Mouse (Mus musculus) liver, embryonic 14.5 days (tissue): ENCODE data around the gene Dhfr. TPM values are rescaled to one million over a fixed set of nuclear protein-coding genes. Genes with fewer than 3 reads are reported as not detected.

ENCODE experiments used
- ATAC-seq: fragments of 200-750 bp; cut with Nextera tagmentation; 2 replicates; pipeline ENCODE4 v1.8.0; 2017; ENCODE audit warnings: moderate number of reproducible peaks, mild to moderate bottlenecking, moderate library complexity; ENCODE audit not compliant: insufficient read depth
- DNase-seq, 3 experiments: peaks; one replicate each; pipeline ENCODE4 v3.0.0-alpha.2; 2012 to 2013; ENCODE audit warnings: low read depth in 3 of 3, low spot score in 3 of 3
- H3K27ac ChIP-seq: fragments of 300-500 bp; sonication (generic); 2 replicates; pipeline ENCODE4 v1.5.1; 2014; ENCODE audit warnings: moderate library complexity, mild to moderate bottlenecking, control low read depth, inconsistent platforms
- H3K27me3 ChIP-seq: fragments of 300-500 bp; sonication (generic); 2 replicates; pipeline ENCODE4 v1.6.1; 2014; ENCODE audit warnings: mild to moderate bottlenecking, low read length, moderate library complexity; ENCODE audit not compliant: control insufficient read depth, insufficient read depth
- H3K36me3 ChIP-seq: fragments of 300-500 bp; sonication (generic); replicated peaks from 2 replicates; pipeline ENCODE4 v1.6.1; 2014; ENCODE audit warnings: low read depth; ENCODE audit not compliant: control insufficient read depth, insufficient read depth
- H3K4me1 ChIP-seq, 2 experiments: fragments of 200-500 bp in 1 of 2; fragments of 300-500 bp in 1 of 2; sonication (generic) in 1 of 2; replicated peaks; 2 replicates each; pipeline ENCODE4 v1.6.1; 2012 to 2014; ENCODE audit warnings: antibody characterized with exemption in 1 of 2, inconsistent platforms in 1 of 2, low read length in 1 of 2; ENCODE audit not compliant: control insufficient read depth in 2 of 2, insufficient read depth in 2 of 2
- H3K4me2 ChIP-seq: fragments of 300-500 bp; sonication (generic); 2 replicates; pipeline ENCODE4 v1.6.1; 2014; ENCODE audit warnings: low read depth, mild to moderate bottlenecking, control low read depth, moderate library complexity
- H3K4me3 ChIP-seq, 2 experiments: fragments of 200-500 bp in 1 of 2; fragments of 300-500 bp in 1 of 2; sonication (generic) in 1 of 2; 2 replicates each; pipeline ENCODE4 v1.5.1; 2012 to 2014; ENCODE audit warnings: low read depth in 2 of 2, low read length in 2 of 2, mild to moderate bottlenecking in 2 of 2, control low read depth in 1 of 2, inconsistent platforms in 1 of 2, moderate library complexity in 1 of 2; ENCODE audit not compliant: insufficient read depth in 1 of 2
- H3K9ac ChIP-seq: fragments of 300-500 bp; sonication (generic); replicated peaks from 2 replicates; pipeline ENCODE4 v1.6.1; 2014; ENCODE audit warnings: mild to moderate bottlenecking, control low read depth, moderate library complexity
- H3K9me3 ChIP-seq: fragments of 300-500 bp; sonication (generic); 2 replicates; pipeline ENCODE4 v1.6.1; 2016; ENCODE audit warnings: low read length, mixed read lengths; ENCODE audit not compliant: control insufficient read depth
- CTCF ChIP-seq: IDR thresholded peaks from 2 replicates; pipeline ENCODE4 v1.5.1; 2016; ENCODE audit warnings: antibody characterized with exemption, low read depth, control low read depth
- EP300 ChIP-seq: IDR thresholded peaks from 2 replicates; pipeline ENCODE4 v1.6.1; 2016; ENCODE audit warnings: antibody characterized with exemption, low read depth
- WGBS: fragments of 180-500 bp; shearing (Covaris S2); extraction: QIAGEN DNeasy Blood & Tissue Kit; methylation state at CpG from one replicate; pipeline ENCODE4 v1.1.7; 2014; ENCODE audit not compliant: insufficient replicate concordance; 5-methylcytosine and 5-hydroxymethylcytosine counted together
- polyA plus RNA-seq, 2 experiments: library from polyadenylated mRNA; depleted of rRNA in 1 of 2; stranded (reverse) in 1 of 2; unstranded in 1 of 2; fragments of >200 nt; fragmentation: Nextera tagmentation in 1 of 2; extraction: Ambion mirVana in 1 of 2; gene quantifications; 2 replicates each; pipeline versions ENCODE4 v1.2.1 to v1.2.3; 2012 to 2014

Gene Dhfr
- polyA plus RNA-seq, 2 experiments: 11.4 to 18.9 TPM

DNA sequence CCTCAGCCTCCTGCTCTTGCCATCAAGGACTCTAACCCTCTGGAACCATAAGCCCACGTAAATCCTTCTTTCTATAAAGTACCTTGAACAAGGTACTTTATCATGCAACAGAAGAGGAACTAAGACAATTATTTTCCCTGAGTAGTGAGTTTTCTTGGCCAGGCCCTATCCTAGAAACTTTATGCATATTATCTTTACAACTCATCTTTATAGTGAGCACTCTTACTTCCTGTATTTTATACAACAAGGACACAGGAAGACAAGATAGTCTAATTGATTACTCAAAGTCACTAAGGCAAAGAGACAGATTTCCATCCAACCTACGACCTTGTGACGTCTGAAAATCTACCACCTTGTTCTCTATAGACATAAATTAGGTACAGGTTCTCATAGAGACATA is 14.7 kb upstream of the Dhfr start:
- Histone ChIP-seq H3K4me1 (no peaks in the 10 kb centered on the region), H3K4me2 (no peak overlapping the region), H3K27me3 (no peaks in the 10 kb centered on the region), H3K36me3 (peaks cover 7% of the 10 kb centered on the region), H3K27ac (no peak overlapping the region), H3K9me3 (no peaks in the 10 kb centered on the region), H3K9ac (no peak overlapping the region), H3K4me3 (no peak overlapping the region)
- no peak for TF ChIP-seq EP300
- no peak for TF ChIP-seq CTCF
- ATAC-seq (no peak), DNase-seq (no peak)
- 63% methylated on average over 3 of the region's 3 CpGs for whole genome bisulfite sequencing

- no peaks in the 10 kb centered on the region for H3K27me3 ChIP-seq
- ATAC-seq (no peak), DNase-seq (no peak)
- no peak overlapping the region for H3K27ac ChIP-seq
- H3K4me1 ChIP-seq: no peaks in the 10 kb centered on the region
- no peaks in the 10 kb centered on the region for H3K9me3 ChIP-seq
- WGBS: 85% methylated on average over 8 of the region's 8 CpGs
- H3K36me3 ChIP-seq: peaks cover 16% of the 10 kb centered on the region
- no peak overlapping the region for H3K4me3 ChIP-seq
- TF ChIP-seq EP300 (no peak), CTCF (no peak)
- no peak overlapping the region for H3K4me2 ChIP-seq
- H3K9ac ChIP-seq: no peak overlapping the region
Observed at GRCm38 (mm10) chr13:92344033-92344432, 10.5 kb upstream of the Dhfr start.

GRCm38 (mm10) chr13:92346338-92346737 is 8.2 kb upstream of the Dhfr start:
- 74% methylated on average over 5 of the region's 5 CpGs for WGBS
- no peaks in the 10 kb centered on the region for H3K27me3 ChIP-seq
- ATAC-seq (no peak), DNase-seq (no peak)
- no peaks in the 10 kb centered on the region for H3K4me1 ChIP-seq
- peaks cover 18% of the 10 kb centered on the region for H3K36me3 ChIP-seq
- no peak overlapping the region for H3K4me2 ChIP-seq
- H3K27ac ChIP-seq: no peak overlapping the region
- no peaks in the 10 kb centered on the region for H3K9me3 ChIP-seq
- TF ChIP-seq EP300 (no peak), CTCF (no peak)
- H3K4me3 ChIP-seq: no peak overlapping the region
- H3K9ac ChIP-seq: no peak overlapping the region

- H3K9me3 ChIP-seq: no peaks in the 10 kb centered on the region
- peaks cover 0 to 11% of the 10 kb centered on the region in 2 experiments; a peak in 3 of 4 replicates for H3K4me1 ChIP-seq
- ATAC-seq (no peak), DNase-seq (no peak)
- H3K4me2 ChIP-seq: no peak overlapping the region
- H3K27ac ChIP-seq: no peak overlapping the region
- no peak overlapping the region for H3K4me3 ChIP-seq
- H3K9ac ChIP-seq: no peak overlapping the region
- WGBS: 84% methylated on average over 6 of the region's 6 CpGs
- no peak for TF ChIP-seq CTCF
- no peaks in the 10 kb centered on the region for H3K27me3 ChIP-seq
- peaks cover 10% of the 10 kb centered on the region for H3K36me3 ChIP-seq
Observed at GRCm38 (mm10) chr13:92351100-92351499, 3.4 kb upstream of the Dhfr start.

GRCm38 (mm10) chr13:92353956-92354355 is 570 bp upstream of the Dhfr start:
- Histone ChIP-seq H3K9ac (peak overlapping the region; percentile 28; the same call in 1 of the 2 replicates), H3K27me3 (no peaks in the 10 kb centered on the region), H3K4me3 (peak overlapping the region; percentile 68 to 72), H3K4me2 (peak overlapping the region; percentile 68), H3K4me1 (peaks cover 2 to 18% of the 10 kb centered on the region in 2 experiments; a peak in 3 of 4 replicates), H3K27ac (peak overlapping the region; percentile 1; the same call in 1 of the 2 replicates), H3K9me3 (no peaks in the 10 kb centered on the region), H3K36me3 (peaks cover 14% of the 10 kb centered on the region)
- WGBS: 16% methylated on average over 4 of the region's 4 CpGs
- DNase-seq (no peak), ATAC-seq (no peak)
- no peak for TF ChIP-seq EP300
- no peak for TF ChIP-seq CTCF
